Mouse (Mus musculus): ENCODE measurements around the gene Fam92b.

- TF ChIP-seq CTCF (IDR thresholded peaks at IDR 0.05; ENCODE audit: low read depth, low read length) (no peak), POLR2A (IDR thresholded peaks at IDR 0.05; ENCODE audit: borderline replicate concordance, low read depth, low read length) (no peak)
Observed at GRCm38 (mm10) chr8:120189440-120189839, 12.2 kb upstream of the Fam92b start.
